Mouse (Mus musculus) embryonic facial prominence, embryonic 11.5 days (tissue): ENCODE results near the gene Ice2. TPM values are rescaled to one million over a fixed set of nuclear protein-coding genes. Genes with fewer than 3 reads are reported as not detected.
A peak's percentile ranks its signal among the peaks of the same experiment; 100 is the strongest.

ENCODE experiments used
- ATAC-seq: fragments of 200-750 bp; cut with Nextera tagmentation; replicated peaks from 2 replicates; pipeline ENCODE4 v1.8.0; 2017; ENCODE audit warnings: low read depth; ENCODE audit not compliant: insufficient number of reproducible peaks, low FRiP score, low TSS enrichment
- DNase-seq: peaks from one replicate; pipeline ENCODE4 v3.0.0-alpha.2; 2015; ENCODE audit warnings: low spot score
- H3K27ac ChIP-seq: fragments of 300-500 bp; sonication (generic); replicated peaks from 2 replicates; pipeline ENCODE4 v1.5.1; 2014; ENCODE audit warnings: mild to moderate bottlenecking, low read depth, low read length, control low read depth
- H3K27me3 ChIP-seq: fragments of 300-500 bp; sonication (generic); 2 replicates; pipeline ENCODE4 v1.6.1; 2014; ENCODE audit warnings: mild to moderate bottlenecking, low read length, moderate library complexity, mixed read lengths; ENCODE audit not compliant: control insufficient read depth, insufficient read depth
- H3K36me3 ChIP-seq: fragments of 300-500 bp; sonication (generic); replicated peaks from 2 replicates; pipeline ENCODE4 v1.6.1; 2014; ENCODE audit warnings: low read depth, mild to moderate bottlenecking, low read length, moderate library complexity, mixed read lengths; ENCODE audit not compliant: control insufficient read depth, insufficient read depth
- H3K4me1 ChIP-seq: fragments of 300-500 bp; sonication (generic); 2 replicates; pipeline ENCODE4 v1.6.1; 2014; ENCODE audit warnings: low read length, mixed read lengths; ENCODE audit not compliant: control insufficient read depth, insufficient read depth
- H3K4me2 ChIP-seq: fragments of 300-500 bp; sonication (generic); 2 replicates; pipeline ENCODE4 v1.6.1; 2014; ENCODE audit warnings: low read depth, mild to moderate bottlenecking, control low read depth, low read length, moderate library complexity
- H3K4me3 ChIP-seq: fragments of 300-500 bp; sonication (generic); 2 replicates; pipeline ENCODE4 v1.5.1; 2014; ENCODE audit warnings: low read depth, low read length, control low read depth
- H3K9ac ChIP-seq: fragments of 300-500 bp; sonication (generic); replicated peaks from 2 replicates; pipeline ENCODE4 v1.6.1; 2014; ENCODE audit warnings: mild to moderate bottlenecking, control low read depth, low read length
- H3K9me3 ChIP-seq: fragments of 300-500 bp; sonication (generic); replicated peaks from 2 replicates; pipeline ENCODE4 v1.6.1; 2016; ENCODE audit warnings: mild to moderate bottlenecking, low read length, inconsistent platforms, mixed read lengths; ENCODE audit not compliant: control insufficient read depth
- WGBS: fragments of 180-500 bp; shearing (Covaris S2); extraction: QIAGEN DNeasy Blood & Tissue Kit; methylation state at CpG from one replicate; pipeline ENCODE4 v1.1.7; 2014; 5-methylcytosine and 5-hydroxymethylcytosine counted together
- polyA plus RNA-seq: library from polyadenylated mRNA; unstranded; fragments of >200 nt; fragmentation: Nextera tagmentation; extraction: Ambion mirVana; gene quantifications from 2 replicates; pipeline ENCODE4 v1.2.1, GENCODE M21; 2014

Gene Ice2
- polyA plus RNA-seq, 1 experiment from 2014 or later, result 32.1 TPM

- 77% methylated on average over 4 of the region's 4 CpGs for WGBS
- no peak overlapping the region for H3K9ac ChIP-seq
- no peaks in the 10 kb centered on the region for H3K9me3 ChIP-seq
These were observed 30.7 kb upstream of the Ice2 start for GRCm38 (mm10) chr9:69367055-69367454.

DNA sequence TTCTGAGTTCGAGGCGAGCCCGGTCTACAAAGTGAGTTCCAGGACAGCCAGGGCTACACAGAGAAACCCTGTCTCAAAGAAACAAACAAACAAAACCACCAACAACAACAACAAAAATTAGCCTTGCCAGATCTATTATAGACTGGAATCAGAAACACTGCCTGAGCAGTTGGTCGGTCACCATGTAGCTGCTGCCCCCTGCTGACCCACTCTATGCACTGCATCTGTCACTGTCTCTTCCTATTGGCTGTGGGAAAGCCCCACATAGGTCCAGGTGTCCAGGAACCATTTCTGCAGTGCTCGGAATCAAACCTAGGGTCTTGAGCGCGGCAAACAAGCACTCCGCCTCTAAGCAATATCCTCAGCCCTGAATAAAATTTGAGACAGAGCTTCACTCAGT lies 29.6 kb upstream of the Ice2 start:
- H3K9me3 ChIP-seq, result no peaks in the 10 kb centered on the region
- no peaks in the 10 kb centered on the region for H3K4me1 ChIP-seq
- H3K4me3 ChIP-seq, result no peak overlapping the region
- H3K27ac ChIP-seq, result no peak overlapping the region
- DNase-seq, result peak; percentile 69
- no peaks in the 10 kb centered on the region for H3K36me3 ChIP-seq
- 73% methylated on average over 8 of the region's 8 CpGs for WGBS
- H3K27me3 ChIP-seq, result no peaks in the 10 kb centered on the region
- ATAC-seq, result no peak
- H3K4me2 ChIP-seq, result no peak overlapping the region
- no peak overlapping the region for H3K9ac ChIP-seq

More at GRCm38 (mm10) chr9:69367055-69367454, 30.7 kb upstream of the Ice2 start:
- Histone ChIP-seq H3K27me3 (no peaks in the 10 kb centered on the region), H3K36me3 (no peaks in the 10 kb centered on the region), H3K4me1 (no peaks in the 10 kb centered on the region), H3K4me3 (no peak overlapping the region), H3K4me2 (no peak overlapping the region), H3K27ac (no peak overlapping the region)
- ATAC-seq (no peak), DNase-seq (no peak)

DNA sequence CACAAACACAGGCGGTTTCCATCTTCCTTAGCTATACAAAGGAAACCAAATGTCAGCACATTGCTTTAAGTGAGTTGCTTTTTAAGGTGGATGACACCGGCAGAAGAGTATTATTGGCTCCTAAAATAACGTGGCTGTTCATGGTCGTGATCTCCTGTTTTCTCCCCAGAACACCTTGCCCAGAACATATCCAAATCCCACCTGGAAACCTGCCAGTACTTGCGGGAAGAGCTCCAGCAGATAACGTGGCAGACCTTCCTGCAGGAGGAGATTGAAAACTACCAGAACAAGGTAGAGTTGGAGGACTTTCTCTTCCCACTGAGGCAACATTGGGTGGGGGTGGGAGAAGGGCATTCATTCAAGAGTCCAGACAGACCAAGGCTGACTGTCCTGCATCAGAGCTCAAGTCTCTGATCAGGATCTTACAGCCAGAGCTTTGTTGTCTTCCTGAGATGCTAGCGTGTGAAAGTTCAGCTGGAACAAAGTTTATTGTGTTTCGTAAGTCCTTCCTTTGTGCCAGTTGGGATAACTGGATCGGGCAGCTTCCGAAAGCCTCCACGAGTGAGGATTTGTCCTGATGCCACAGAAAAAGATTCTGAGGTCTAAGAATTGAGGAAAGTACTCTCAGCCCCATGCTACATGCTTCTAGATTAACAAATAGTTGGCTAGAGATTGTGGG lies 26.5 kb upstream of the Ice2 start:
- ATAC-seq, result no peak
- no peak for DNase-seq
- no peaks in the 10 kb centered on the region for H3K9me3 ChIP-seq
- WGBS, result 81% methylated on average over 11 of the region's 11 CpGs
- no peak overlapping the region for H3K9ac ChIP-seq
- no peak overlapping the region for H3K27ac ChIP-seq
- H3K36me3 ChIP-seq, result no peaks in the 10 kb centered on the region
- H3K4me1 ChIP-seq, result no peaks in the 10 kb centered on the region
- no peak overlapping the region for H3K4me3 ChIP-seq
- H3K27me3 ChIP-seq, result no peaks in the 10 kb centered on the region
- H3K4me2 ChIP-seq, result no peak overlapping the region

GRCm38 (mm10) chr9:69372871-69373270 lies 24.8 kb upstream of the Ice2 start:
- H3K4me1 ChIP-seq, result no peaks in the 10 kb centered on the region
- no peak for ATAC-seq
- H3K4me2 ChIP-seq, result no peak overlapping the region
- H3K27me3 ChIP-seq, result no peaks in the 10 kb centered on the region
- no peak for DNase-seq
- H3K9me3 ChIP-seq, result no peaks in the 10 kb centered on the region
- H3K36me3 ChIP-seq, result no peaks in the 10 kb centered on the region
- H3K27ac ChIP-seq, result no peak overlapping the region
- WGBS, result 48% methylated on average over 4 of the region's 4 CpGs
- no peak overlapping the region for H3K4me3 ChIP-seq
- H3K9ac ChIP-seq, result no peak overlapping the region

DNA sequence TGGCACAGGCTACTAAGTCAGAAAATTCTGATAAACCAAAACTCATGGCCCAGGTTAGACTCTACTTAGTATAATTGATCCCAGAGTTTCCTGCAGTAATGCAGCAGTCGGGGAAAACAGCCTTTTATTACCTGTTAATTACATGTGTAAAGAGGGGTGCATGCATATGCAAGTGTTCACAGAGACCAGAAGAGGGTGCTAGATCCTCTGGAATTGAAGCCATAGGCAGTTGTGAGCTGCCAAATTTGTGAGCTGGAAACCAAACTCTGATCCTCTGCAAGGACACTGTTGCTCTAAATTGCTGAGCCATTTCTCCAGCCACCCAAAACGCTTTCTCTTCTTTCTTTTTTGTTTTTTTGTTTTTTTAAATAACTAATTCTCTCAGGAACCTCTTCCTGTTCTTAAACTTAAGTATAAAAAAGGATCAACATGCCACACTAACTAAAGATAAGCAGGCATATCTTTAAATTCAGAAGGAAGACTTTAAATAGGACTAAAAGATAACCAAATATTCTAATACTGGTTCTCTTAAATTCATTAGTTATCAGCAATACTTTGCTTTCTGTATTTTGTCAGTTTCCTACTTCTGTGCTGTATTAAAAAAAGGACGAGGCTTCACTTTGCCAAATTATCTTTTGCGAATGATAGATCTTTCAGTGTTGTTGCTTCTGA lies 20.6 kb upstream of the Ice2 start:
- no peaks in the 10 kb centered on the region for H3K4me1 ChIP-seq
- no peak overlapping the region for H3K4me2 ChIP-seq
- H3K27me3 ChIP-seq, result no peaks in the 10 kb centered on the region
- 84% methylated on average over 4 of the region's 4 CpGs for WGBS
- H3K9me3 ChIP-seq, result no peaks in the 10 kb centered on the region
- H3K9ac ChIP-seq, result no peak overlapping the region
- no peak overlapping the region for H3K4me3 ChIP-seq
- no peak for ATAC-seq
- no peak for DNase-seq
- H3K36me3 ChIP-seq, result no peaks in the 10 kb centered on the region
- no peak overlapping the region for H3K27ac ChIP-seq

GRCm38 (mm10) chr9:69377654-69378045 lies 20.1 kb upstream of the Ice2 start:
- DNase-seq, result no peak
- Histone ChIP-seq H3K27ac (no peak overlapping the region), H3K4me2 (no peak overlapping the region), H3K9me3 (no peaks in the 10 kb centered on the region), H3K27me3 (no peaks in the 10 kb centered on the region), H3K4me1 (no peaks in the 10 kb centered on the region), H3K4me3 (no peak overlapping the region), H3K36me3 (no peaks in the 10 kb centered on the region), H3K9ac (no peak overlapping the region)
- 92% methylated on average over 3 of the region's 3 CpGs for WGBS
- ATAC-seq, result no peak

DNA sequence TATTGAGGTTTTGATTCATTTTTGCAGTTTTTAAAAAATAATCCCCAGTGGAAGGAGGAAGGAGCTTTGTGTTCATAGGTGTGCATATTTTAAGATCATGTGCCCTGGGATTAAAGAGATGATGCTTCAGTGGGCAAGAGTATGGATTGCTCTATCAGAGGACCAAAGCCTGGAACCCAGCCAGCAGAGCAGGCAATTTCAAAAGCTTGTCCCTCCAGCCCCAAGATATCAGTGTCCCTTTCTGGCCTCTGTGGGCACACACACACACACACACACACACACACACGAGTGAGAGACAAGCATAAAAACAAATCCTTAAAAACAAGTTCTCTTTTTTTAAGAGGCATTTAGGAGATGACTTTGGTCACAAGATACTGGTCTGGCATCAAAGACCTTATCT lies 17.2 kb upstream of the Ice2 start:
- Histone ChIP-seq H3K27me3 (no peaks in the 10 kb centered on the region), H3K4me2 (no peak overlapping the region), H3K4me1 (no peaks in the 10 kb centered on the region), H3K9me3 (no peaks in the 10 kb centered on the region), H3K36me3 (no peaks in the 10 kb centered on the region), H3K4me3 (no peak overlapping the region), H3K27ac (no peak overlapping the region), H3K9ac (no peak overlapping the region)
- no peak for DNase-seq
- ATAC-seq, result no peak
- 63% methylated on average over 1 of the region's 1 CpGs for WGBS

DNA sequence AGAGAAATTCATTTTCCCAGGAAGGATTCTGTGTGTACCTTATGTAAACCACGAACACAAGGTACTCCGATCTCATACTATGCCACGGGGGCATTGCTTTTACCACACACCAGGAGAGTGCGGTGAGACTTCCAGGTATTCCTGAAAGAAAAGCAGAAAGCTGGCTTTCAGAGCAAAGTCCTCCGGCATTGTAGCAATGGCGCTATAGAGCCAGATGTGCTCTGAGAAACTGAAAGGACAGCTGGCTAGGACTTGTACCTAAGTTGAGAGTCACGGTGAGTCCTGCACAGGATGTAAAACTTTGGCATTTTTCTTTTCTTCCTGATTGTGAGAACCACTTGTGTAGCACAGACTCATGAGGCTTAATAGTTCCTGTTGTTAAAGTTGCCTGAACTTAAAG lies 16.0 kb upstream of the Ice2 start:
- Histone ChIP-seq H3K27ac (no peak overlapping the region), H3K4me1 (no peaks in the 10 kb centered on the region), H3K4me2 (no peak overlapping the region), H3K4me3 (no peak overlapping the region), H3K36me3 (no peaks in the 10 kb centered on the region), H3K27me3 (no peaks in the 10 kb centered on the region), H3K9me3 (no peaks in the 10 kb centered on the region), H3K9ac (no peak overlapping the region)
- WGBS, result 51% methylated on average over 7 of the region's 7 CpGs
- DNase-seq, result no peak
- ATAC-seq, result no peak
